Mouse (Mus musculus) cortical plate, adult 2 months (tissue): Measurements from ENCODE around the gene Gse1. TPM values are rescaled to one million over a fixed set of nuclear protein-coding genes. Genes with fewer than 3 reads are reported as not detected.

Source experiments
- H3K27ac ChIP-seq: fragments of 200-500 bp; 2 replicates; pipeline ENCODE4 v1.5.1; 2012; ENCODE audit warnings: low read length, control low read depth, inconsistent platforms; ENCODE audit not compliant: insufficient read depth
- H3K4me1 ChIP-seq: fragments of 200-500 bp; 2 replicates; pipeline ENCODE4 v1.6.1; 2011; ENCODE audit warnings: low read length; ENCODE audit not compliant: control insufficient read depth, insufficient read depth
- H3K4me3 ChIP-seq: fragments of 200-500 bp; 2 replicates; pipeline ENCODE4 v1.5.1; 2011; ENCODE audit warnings: mild to moderate bottlenecking, low read length, control low read depth; ENCODE audit not compliant: insufficient read depth
- CTCF ChIP-seq: fragments of 200-500 bp; IDR thresholded peaks from 2 replicates; pipeline ENCODE4 v1.5.1; 2011; ENCODE audit warnings: mild to moderate bottlenecking, control low read depth, low read length; ENCODE audit not compliant: insufficient read depth; ENCODE audit errors: extremely low read depth
- POLR2A ChIP-seq: fragments of 200-500 bp; IDR thresholded peaks from 2 replicates; pipeline ENCODE4 v1.6.1; 2011; ENCODE audit warnings: mild to moderate bottlenecking, low read length, control low read depth; ENCODE audit not compliant: insufficient read depth; ENCODE audit errors: extremely low read depth
- polyA plus RNA-seq: library from polyadenylated mRNA; depleted of rRNA; stranded (reverse); fragments of >200 nt; gene quantifications from 2 replicates; pipeline ENCODE4 v1.2.3, GENCODE M21; 2012

The Gse1 gene
- polyA plus RNA-seq, 1 experiment = 41.0 TPM

DNA sequence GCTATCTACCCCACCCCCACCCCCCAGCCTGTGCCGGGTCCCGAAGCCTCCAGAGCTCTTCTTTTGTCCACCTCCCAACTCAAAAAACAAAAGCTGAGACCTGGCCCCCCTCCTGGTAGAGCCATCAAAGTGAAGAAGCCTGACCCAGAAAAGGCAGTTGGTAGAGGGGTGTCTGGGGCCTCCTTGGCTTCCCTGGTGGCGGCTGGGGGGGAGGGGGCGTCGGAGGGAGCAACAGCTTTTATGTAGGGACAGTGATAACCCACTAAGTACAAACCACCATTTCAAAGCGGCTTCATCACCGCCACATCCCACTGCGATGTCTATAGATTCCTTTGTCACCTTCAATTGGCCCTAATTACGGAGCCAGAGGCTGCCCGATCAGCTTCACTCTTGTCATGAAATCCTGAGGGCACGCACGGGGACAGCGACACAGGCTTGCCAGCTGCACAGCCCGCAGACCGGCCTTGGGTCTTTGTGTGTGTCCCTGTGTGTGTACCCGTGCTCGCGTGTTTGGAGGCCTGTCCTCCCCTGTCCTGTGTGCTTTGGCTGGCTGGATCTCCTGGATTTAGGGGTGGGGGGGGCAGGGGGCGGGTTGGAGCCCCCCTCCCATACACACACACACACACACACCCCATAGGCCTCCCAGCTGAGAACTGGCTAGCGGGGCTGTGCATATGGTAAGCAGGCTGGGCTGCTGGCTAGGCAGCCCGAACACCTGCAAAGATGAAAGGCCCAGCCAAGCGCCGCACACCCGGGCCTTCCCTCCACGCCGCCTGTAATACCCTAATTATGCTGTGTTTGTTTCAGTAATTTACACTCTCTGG is 285.6 kb downstream of the Gse1 start:
- no peak for TF ChIP-seq CTCF
- TF ChIP-seq POLR2A = no peak
- Histone ChIP-seq H3K4me3 (no peak overlapping the region), H3K27ac (no peak overlapping the region), H3K4me1 (peaks cover 8% of the 10 kb centered on the region)

DNA sequence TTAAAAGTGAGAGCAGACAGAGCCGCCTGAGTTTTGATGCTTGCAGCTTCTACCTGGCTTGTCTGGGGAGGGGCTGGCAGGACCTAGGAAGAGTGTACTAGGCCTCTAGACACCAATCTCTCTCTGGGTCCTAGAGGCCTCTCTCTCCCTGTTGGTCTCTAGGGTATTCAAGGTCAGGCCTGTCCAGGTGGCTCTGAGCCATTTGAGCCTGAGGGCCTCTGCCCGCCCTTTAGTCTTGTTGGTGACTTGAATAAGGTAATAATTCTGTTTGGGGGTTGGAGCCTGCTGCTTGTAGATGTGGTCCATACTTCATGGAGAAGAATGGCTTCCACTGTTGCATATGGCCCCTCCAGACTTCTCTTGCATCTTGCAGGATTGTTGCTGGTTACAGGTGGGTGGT is 287.0 kb downstream of the Gse1 start:
- Histone ChIP-seq H3K27ac (no peak overlapping the region), H3K4me1 (peaks cover 4% of the 10 kb centered on the region)

DNA sequence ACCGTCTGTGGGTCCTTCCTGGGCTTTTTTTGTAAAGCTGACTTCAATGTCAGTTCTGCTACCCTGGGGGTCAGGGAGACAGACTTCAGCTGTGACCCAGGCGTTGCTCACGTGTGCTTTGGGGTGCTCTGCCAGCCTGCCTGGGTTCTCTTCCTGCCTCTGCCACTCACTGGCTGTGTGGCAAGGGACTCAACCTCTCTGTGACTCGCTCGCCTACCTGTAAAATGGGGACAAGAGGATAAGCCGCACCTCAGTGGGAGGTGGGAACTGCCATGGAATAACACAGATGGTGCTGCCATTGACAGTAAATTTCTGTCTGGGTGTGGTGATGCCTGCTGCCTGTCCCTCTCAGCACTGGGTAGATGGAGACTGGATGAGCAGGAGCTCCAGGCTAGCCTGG is 287.4 kb downstream of the Gse1 start:
- TF ChIP-seq POLR2A (no peak), CTCF (no peak)
- peaks cover 3% of the 10 kb centered on the region for H3K4me1 ChIP-seq
- H3K4me3 ChIP-seq = no peak overlapping the region
- H3K27ac ChIP-seq = no peak overlapping the region

More for the DNA sequence above, 287.0 kb downstream of the Gse1 start:
- H3K4me3 ChIP-seq = no peak overlapping the region
- no peak for TF ChIP-seq POLR2A
- TF ChIP-seq CTCF = no peak

DNA sequence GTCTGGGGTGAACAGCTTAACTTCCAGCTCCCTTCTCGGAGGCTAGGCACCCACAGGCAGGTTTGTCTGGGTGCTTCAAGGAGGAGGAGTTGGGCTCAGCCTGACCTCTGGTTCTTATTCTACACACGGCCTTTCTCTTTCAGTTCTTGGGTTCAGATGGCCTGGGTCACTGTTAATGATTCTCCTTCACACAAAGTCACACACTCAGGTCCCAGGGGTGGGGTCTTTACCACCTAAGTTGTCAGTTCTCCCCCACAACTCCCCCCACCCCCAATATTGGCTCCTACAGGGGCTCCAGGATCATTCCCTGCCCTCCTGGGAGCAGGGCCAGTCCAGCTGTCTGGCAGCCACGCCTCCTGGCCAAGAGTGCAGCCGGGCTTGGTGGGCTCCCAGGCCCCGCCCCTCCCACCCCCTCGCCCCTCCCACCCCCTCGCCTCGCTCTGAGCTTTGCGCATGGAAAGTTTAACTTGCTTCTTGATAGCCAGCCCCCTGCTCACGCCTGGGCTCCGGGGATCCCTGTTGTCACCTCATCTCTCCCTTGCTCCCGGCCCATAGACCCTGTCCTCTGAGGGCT is 288.0 kb downstream of the Gse1 start:
- TF ChIP-seq CTCF = no peak
- no peak for TF ChIP-seq POLR2A
- 0 out of 2 replicates have a peak, but pooled peaks cover under 1% of the 10 kb centered on the region for H3K4me1 ChIP-seq
- H3K27ac ChIP-seq = no peak overlapping the region
- no peak overlapping the region for H3K4me3 ChIP-seq

DNA sequence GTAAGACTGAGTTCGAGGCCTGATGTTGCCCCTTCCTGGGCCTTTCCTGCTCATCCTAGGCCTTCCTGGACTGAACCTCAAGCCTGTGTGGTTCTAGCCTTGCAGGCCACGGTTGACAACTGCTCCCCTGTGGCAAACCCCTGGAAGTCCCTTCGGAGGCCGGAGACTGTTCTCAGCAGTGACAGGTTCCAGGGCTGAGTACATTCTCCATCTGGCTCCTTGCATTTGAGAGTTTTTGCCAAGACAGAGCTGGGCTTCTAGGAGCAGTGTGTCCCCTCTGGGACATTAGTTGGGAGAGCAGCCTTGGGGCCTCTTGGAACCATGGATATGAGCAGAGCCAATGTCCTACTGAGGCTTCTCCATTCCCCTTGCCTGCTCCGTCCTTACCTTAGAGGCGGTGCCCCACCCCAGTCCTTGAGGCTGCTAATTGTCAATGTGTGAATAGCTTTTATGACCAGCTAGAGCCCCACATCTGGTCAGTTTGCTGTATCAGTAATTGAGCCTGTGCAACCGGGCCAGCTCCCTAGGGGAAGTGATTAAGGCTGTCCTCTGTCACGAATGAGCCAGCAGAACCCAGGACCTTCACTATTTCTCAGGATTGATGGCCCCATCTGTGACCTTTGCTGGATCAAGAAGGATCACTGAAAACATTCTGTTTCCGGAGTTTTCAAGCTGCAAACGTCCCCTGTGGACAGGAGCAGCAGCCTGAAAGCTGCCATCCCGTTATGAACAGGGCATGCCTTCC is 289.6 kb downstream of the Gse1 start:
- no peak for TF ChIP-seq CTCF
- TF ChIP-seq POLR2A = no peak
- 0 out of 2 replicates have a peak, but pooled peaks cover 1% of the 10 kb centered on the region for H3K4me1 ChIP-seq
- no peak overlapping the region for H3K4me3 ChIP-seq
- H3K27ac ChIP-seq = no peak overlapping the region

DNA sequence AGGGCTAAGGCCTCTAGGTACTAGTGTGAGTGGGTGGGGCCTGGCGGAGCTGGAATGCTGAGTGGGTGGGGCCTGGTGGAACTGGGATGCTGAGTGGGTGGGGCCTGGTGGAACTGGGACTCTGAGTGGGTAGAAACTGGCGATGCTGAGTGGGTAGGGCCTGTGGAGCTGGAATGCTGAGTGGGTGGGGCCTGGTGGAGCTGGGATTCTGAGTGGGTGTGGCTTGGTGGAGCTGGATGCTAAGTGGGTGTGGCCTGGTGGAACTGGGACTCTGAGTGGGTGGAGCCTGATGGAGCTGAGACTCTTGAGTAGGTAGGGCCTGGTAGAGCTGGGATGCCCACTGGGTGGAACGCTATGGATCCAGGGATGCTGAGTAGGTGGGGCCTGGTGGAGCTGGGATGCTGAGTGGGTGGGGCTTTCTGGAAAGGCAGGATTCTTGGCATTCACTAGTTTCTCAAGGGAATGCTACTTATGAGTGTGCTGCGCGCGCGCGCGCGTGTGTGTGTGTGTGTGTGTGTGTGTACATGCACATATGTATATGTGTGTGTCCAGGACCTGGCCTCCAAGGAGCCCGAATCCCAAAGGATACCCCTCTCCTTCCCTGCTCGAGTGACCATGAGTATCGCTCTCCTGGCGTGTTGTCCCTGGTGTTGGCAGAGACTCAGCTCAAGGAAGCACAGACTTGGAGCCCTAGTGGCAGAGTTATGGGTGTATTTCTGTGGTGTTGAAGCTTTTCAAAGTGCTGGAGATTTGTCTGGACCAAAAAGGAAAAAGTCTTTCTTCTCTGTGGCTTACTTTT is 290.7 kb downstream of the Gse1 start:
- TF ChIP-seq POLR2A = no peak
- no peak for TF ChIP-seq CTCF
- Histone ChIP-seq H3K4me1 (0 out of 2 replicates have a peak, but pooled peaks cover 1% of the 10 kb centered on the region), H3K27ac (no peak overlapping the region), H3K4me3 (no peak overlapping the region)

DNA sequence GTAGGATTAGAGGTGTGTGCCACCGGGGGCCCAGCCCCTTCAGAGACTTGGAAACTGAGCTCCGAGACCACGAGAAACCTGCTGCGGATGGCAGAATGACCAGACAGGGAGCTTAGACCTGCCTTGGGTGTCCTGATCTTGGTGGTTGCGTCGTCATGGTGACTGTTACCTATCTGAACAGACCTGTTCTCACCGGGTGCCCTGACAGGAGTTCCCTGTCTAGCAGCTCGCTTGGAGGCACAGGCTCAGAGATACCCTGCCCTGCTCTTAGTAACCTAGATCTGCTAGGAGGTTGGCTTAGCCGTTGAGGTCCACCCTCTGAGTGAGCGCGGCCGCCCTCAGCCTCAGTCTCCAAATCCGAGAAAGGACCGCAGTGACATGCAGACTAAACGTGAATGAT is 292.0 kb downstream of the Gse1 start:
- no peak for TF ChIP-seq CTCF
- no peak for TF ChIP-seq POLR2A
- Histone ChIP-seq H3K4me3 (no peak overlapping the region), H3K4me1 (0 out of 2 replicates have a peak, but pooled peaks cover 3% of the 10 kb centered on the region), H3K27ac (no peak overlapping the region)

DNA sequence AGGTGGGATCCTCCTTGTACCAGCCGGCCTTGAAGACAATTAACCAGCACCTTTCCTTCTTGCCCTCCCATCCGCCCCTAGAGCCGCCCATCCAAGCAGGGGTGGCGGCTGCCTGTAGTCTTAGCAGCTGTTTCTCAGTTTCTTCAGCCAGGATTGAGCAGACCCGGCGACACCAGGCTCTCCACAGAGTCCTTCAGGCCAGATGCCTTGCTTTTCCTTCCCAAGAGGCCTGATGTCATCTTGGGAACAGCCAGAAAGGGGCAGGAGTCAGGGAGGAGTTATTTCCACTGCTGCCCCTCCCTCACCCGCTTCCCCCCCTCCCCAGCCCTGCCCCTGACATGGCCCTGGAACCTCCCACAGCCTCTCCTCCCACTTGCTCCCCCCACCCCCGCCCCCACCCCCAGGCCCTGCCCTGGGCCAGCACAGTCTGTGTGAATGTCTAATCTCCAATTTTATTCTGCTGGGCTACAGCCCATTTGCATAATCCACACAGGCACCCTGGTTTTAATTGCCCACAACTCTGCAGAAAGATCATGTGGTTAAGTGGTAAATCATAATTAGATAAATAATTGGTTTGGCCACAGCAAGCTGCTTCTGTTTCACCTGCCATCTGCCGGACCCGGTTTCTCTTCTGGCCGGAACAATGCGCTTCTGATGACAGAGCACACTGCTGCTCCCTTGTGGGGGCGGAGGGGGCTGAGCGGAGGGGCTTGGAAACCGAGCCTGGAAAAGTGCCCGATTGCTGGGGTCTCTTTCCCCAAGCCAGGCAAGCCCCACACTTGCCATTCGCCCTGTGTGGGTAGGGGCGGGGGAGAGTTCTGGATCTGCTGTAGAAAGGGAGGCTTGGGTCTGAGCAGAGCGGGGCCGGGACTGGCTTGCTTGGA is 292.7 kb downstream of the Gse1 start:
- Histone ChIP-seq H3K4me1 (peaks cover 8% of the 10 kb centered on the region), H3K27ac (no peak overlapping the region), H3K4me3 (no peak overlapping the region)
- TF ChIP-seq POLR2A (no peak), CTCF (no peak)

DNA sequence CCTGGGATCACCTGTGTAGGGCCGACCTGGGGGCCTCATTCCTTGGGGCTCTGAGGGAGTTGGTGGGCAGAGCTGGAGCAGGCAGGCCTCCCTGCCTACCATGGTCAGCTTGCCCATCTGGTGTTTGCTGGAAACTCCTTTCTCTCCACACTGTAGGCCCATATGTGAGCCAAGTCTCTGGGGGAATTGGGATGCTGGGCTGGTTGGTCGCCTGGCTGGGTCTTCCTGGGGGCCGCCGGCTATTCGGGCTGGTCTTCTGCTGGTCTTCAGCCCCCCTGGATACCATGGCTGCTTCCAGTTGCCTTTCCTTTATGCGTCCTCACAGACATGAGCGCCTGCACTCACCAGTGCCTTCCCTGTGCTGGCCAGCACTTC is 293.3 kb downstream of the Gse1 start:
- TF ChIP-seq POLR2A (no peak), CTCF (no peak)
- Histone ChIP-seq H3K27ac (no peak overlapping the region), H3K4me1 (peaks cover 9% of the 10 kb centered on the region), H3K4me3 (no peak overlapping the region)

GRCm38 (mm10) chr8:120523641-120524040 is 295.4 kb downstream of the Gse1 start:
- TF ChIP-seq CTCF (no peak), POLR2A (no peak)
- peaks cover 9% of the 10 kb centered on the region for H3K4me1 ChIP-seq
- H3K27ac ChIP-seq = no peak overlapping the region
- no peak overlapping the region for H3K4me3 ChIP-seq
